Mouse (Mus musculus) small intestine, adult 2 months (tissue): ENCODE measurements around the gene Cluh.

Experiments used
- CTCF ChIP-seq: fragments of 200-500 bp; IDR thresholded peaks from 2 replicates; pipeline ENCODE4 v1.5.1; 2012; ENCODE audit warnings: low read depth, mild to moderate bottlenecking, control low read depth, inconsistent platforms, low read length, moderate library complexity, mixed read lengths; ENCODE audit not compliant: insufficient replicate concordance, insufficient read length; ENCODE audit errors: extremely low read depth
- POLR2A ChIP-seq: fragments of 200-500 bp; IDR thresholded peaks from 2 replicates; pipeline ENCODE4 v1.6.1; 2012; ENCODE audit warnings: low read depth, mild to moderate bottlenecking, control low read depth, inconsistent platforms, low read length, moderate library complexity

DNA sequence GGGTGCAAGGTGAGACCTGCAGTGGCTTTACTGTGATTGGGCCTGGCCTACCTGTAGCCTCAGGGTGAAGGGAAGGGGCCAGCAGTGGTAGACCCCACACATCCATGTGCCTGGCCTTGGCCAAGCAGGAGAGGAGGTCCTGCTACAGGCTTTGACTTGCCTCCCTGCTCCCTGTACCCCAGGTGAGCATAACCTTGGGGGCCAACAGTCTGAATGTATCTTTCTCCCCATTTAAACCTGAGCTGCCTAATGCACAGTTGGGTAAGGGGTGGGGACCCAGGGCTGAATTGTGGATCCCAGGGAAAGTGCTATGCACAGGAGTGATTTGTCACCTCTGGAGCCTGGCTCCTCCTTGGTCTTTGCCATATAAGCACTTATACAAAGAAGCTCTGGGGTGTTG is 20.9 kb downstream of the Cluh start:
- TF ChIP-seq POLR2A (no peak), CTCF (no peak)
